Mouse (Mus musculus) liver, postnatal 0 days (tissue): ENCODE measurements at regions not wholly inside any gene's neighbourhood (a gene's known extent, or its start where the extent isn't known, plus 50 kb on each side); places are given as distances from the start of the nearest gene placed in this dataset.

Experiments
- ATAC-seq: fragments of 200-750 bp; cut with Nextera tagmentation; 2 replicates; pipeline ENCODE4 v1.8.0; 2017; ENCODE audit warnings: mild to moderate bottlenecking, moderate library complexity
- DNase-seq: peaks from one replicate; pipeline ENCODE4 v3.0.0-alpha.2; 2016
- H3K27ac ChIP-seq: fragments of 300-500 bp; sonication (generic); 2 replicates; pipeline ENCODE4 v1.5.1; 2014; ENCODE audit warnings: antibody characterized with exemption, moderate library complexity, mild to moderate bottlenecking, low read depth
- H3K27me3 ChIP-seq: fragments of 300-500 bp; sonication (generic); 2 replicates; pipeline ENCODE4 v1.6.1; 2014; ENCODE audit warnings: low read length, control low read depth, mixed read lengths; ENCODE audit not compliant: insufficient read depth
- H3K36me3 ChIP-seq: fragments of 300-500 bp; sonication (generic); replicated peaks from 2 replicates; pipeline ENCODE4 v1.6.1; 2014; ENCODE audit warnings: mild to moderate bottlenecking, control low read depth, low read length, moderate library complexity, mixed read lengths; ENCODE audit not compliant: insufficient read depth
- H3K4me1 ChIP-seq: fragments of 300-500 bp; sonication (generic); 2 replicates; pipeline ENCODE4 v1.6.1; 2014; ENCODE audit warnings: antibody characterized with exemption, mild to moderate bottlenecking, control low read depth; ENCODE audit not compliant: insufficient read depth
- H3K4me2 ChIP-seq: fragments of 300-500 bp; sonication (generic); 2 replicates; pipeline ENCODE4 v1.6.1; 2014; ENCODE audit warnings: low read depth, mild to moderate bottlenecking, low read length, moderate library complexity, mixed read lengths
- H3K4me3 ChIP-seq: fragments of 300-500 bp; sonication (generic); 2 replicates; pipeline ENCODE4 v1.5.1; 2014; ENCODE audit warnings: low read depth, low read length
- H3K9ac ChIP-seq: fragments of 300-500 bp; sonication (generic); replicated peaks from 2 replicates; pipeline ENCODE4 v1.6.1; 2014; ENCODE audit warnings: mild to moderate bottlenecking, moderate library complexity
- H3K9me3 ChIP-seq: fragments of 300-500 bp; sonication (generic); 2 replicates; pipeline ENCODE4 v1.6.1; 2016; ENCODE audit warnings: mild to moderate bottlenecking, control low read depth, low read length, mixed read lengths
- CTCF ChIP-seq: sonication (generic); IDR thresholded peaks from 2 replicates; pipeline ENCODE4 v1.5.1; 2016; ENCODE audit warnings: antibody characterized with exemption, low read depth
- EP300 ChIP-seq: IDR thresholded peaks from 2 replicates; pipeline ENCODE4 v1.6.1; 2016; ENCODE audit warnings: antibody characterized with exemption, low read depth, mild to moderate bottlenecking
- WGBS: fragments of 180-500 bp; shearing (Covaris S2); extraction: QIAGEN DNeasy Blood & Tissue Kit; methylation state at CpG from one replicate; pipeline ENCODE4 v1.1.7; 2014; ENCODE audit not compliant: insufficient replicate concordance; 5-methylcytosine and 5-hydroxymethylcytosine counted together

DNA sequence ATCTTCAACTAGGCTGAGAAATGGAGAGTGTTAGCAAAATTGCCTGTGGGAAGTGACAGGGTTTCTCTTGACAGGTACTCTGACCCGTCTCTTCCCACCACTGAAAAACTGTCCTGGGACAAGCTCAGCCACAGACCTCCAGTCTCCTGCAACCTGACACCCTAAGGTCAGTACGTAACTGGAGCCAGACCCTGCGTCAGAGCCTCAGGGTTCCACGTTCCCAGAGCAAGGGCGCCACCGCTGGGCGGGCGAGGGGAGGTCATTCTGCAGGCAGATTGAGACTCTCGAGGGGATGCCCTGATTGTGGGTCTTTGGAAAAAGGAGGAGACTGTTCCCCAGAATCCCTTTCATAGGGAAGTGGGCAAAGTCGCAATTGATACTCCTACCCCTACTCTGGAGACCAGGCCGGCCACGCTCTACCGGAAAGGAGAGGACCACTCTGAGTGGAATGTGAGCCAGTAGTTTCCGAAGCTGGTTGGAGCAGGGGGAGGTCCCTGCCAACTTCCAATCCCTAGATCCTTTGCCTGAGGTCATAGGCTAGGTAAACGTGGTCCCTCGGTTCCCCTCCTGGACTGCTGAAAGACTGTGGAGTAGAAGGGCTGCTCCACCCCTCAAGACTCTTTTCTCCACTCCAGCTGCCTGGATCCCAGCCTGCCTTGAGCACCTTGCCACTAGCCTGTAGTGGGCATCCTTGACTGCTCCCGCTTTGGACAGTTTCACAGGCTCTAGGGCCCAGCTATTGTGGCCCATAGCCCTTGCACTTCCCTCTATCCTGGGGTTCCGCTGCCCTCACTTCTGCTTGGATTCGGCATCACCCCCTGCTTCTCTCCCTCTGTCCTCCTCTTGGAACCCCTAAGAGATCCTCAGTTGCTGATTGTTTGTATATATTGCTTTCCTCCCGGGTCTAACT lies 61.0 kb upstream of the Lpcat1 start:
- ATAC-seq: no peak
- 16% methylated on average over 20 of the region's 20 CpGs for WGBS
- H3K27me3 ChIP-seq: peaks cover 12% of the 10 kb centered on the region; the same call in 1 of the 2 replicates
- H3K27ac ChIP-seq: no peak overlapping the region
- TF ChIP-seq EP300 (no peak), CTCF (peak; percentile 61)
- DNase-seq: peak; percentile 49
- no peaks in the 10 kb centered on the region for H3K36me3 ChIP-seq
- no peak overlapping the region for H3K4me3 ChIP-seq
- no peak overlapping the region; the same call in 1 of the 2 replicates for H3K4me2 ChIP-seq
- no peak overlapping the region for H3K9ac ChIP-seq
- H3K4me1 ChIP-seq: no peaks in the 10 kb centered on the region
- H3K9me3 ChIP-seq: no peaks in the 10 kb centered on the region

GRCm38 (mm10) chr13:73400921-73401320 lies 66.1 kb upstream of the Lpcat1 start:
- Histone ChIP-seq H3K4me1 (no peaks in the 10 kb centered on the region), H3K9me3 (no peaks in the 10 kb centered on the region), H3K4me2 (no peak overlapping the region), H3K4me3 (no peak overlapping the region), H3K36me3 (no peaks in the 10 kb centered on the region), H3K27me3 (peaks cover 4% of the 10 kb centered on the region; the same call in 1 of the 2 replicates), H3K27ac (no peak overlapping the region), H3K9ac (no peak overlapping the region)
- DNase-seq: no peak
- ATAC-seq: no peak
- TF ChIP-seq EP300 (no peak), CTCF (no peak)
- 55% methylated on average over 1 of the region's 1 CpGs for WGBS

GRCm38 (mm10) chr13:73397033-73397432 lies 68.7 kb upstream of the Ndufs6 start:
- Histone ChIP-seq H3K4me2 (no peak overlapping the region), H3K9me3 (no peaks in the 10 kb centered on the region), H3K4me1 (no peaks in the 10 kb centered on the region), H3K36me3 (no peaks in the 10 kb centered on the region), H3K27ac (no peak overlapping the region), H3K4me3 (no peak overlapping the region), H3K9ac (no peak overlapping the region), H3K27me3 (no peaks in the 10 kb centered on the region)
- WGBS: 35% methylated on average over 4 of the region's 4 CpGs
- TF ChIP-seq EP300: no peak
- TF ChIP-seq CTCF: no peak
- ATAC-seq: no peak
- DNase-seq: no peak

- 67% methylated on average over 7 of the region's 7 CpGs for WGBS
- DNase-seq (no peak), ATAC-seq (no peak)
- TF ChIP-seq CTCF (no peak), EP300 (no peak)
- Histone ChIP-seq H3K36me3 (no peaks in the 10 kb centered on the region), H3K4me1 (no peaks in the 10 kb centered on the region), H3K4me3 (no peak overlapping the region), H3K9ac (no peak overlapping the region), H3K9me3 (no peaks in the 10 kb centered on the region), H3K27me3 (no peaks in the 10 kb centered on the region), H3K4me2 (no peak overlapping the region), H3K27ac (no peak overlapping the region)
Observed at GRCm38 (mm10) chr13:73395856-73396255, 67.5 kb upstream of the Ndufs6 start.

DNA sequence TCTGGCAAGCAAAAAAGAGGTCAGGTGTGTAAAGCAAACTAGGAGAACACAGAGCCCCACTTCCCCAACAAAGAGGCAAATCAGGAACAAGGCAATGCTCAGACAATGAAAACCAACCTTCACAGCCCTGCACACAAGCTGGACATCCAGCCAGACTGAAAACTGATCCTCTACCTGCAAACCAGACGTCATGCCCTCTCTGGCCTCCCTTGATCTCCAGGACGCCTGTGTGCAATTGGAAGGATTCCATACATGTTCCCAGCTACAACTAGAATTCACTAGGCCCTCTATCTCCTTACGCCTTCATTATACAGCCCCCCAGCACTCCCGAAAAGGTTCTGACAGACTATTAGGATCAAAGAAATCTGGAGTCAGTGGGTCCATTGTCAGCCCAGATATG lies 60.7 kb upstream of the Ndufs6 start:
- H3K9ac ChIP-seq: no peak overlapping the region
- 62% methylated on average over 4 of the region's 4 CpGs for WGBS
- no peak overlapping the region for H3K4me2 ChIP-seq
- TF ChIP-seq EP300 (no peak), CTCF (no peak)
- no peak for ATAC-seq
- no peaks in the 10 kb centered on the region for H3K36me3 ChIP-seq
- no peaks in the 10 kb centered on the region for H3K27me3 ChIP-seq
- no peak for DNase-seq
- H3K27ac ChIP-seq: no peak overlapping the region
- no peaks in the 10 kb centered on the region for H3K9me3 ChIP-seq
- H3K4me1 ChIP-seq: no peaks in the 10 kb centered on the region
- H3K4me3 ChIP-seq: no peak overlapping the region

DNA sequence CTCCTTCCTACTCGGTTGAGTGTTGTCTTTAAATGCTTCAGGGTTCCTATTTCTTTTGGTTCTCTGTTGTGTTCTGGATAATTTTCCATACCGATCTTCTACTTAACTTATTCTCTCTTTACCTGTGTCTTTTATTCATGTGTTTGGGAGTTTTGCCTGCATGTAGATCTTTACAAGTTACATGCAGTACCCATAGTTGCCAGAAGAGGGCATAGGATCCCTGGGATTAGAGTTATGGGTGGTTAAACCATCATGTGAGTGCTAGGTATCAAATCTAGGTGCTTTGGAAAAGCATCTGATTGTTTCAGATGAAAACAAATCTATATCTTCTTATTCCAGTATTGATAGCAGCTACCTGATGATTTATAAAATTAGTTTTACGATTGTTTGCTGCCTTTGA lies 55.2 kb upstream of the Ndufs6 start:
- Histone ChIP-seq H3K36me3 (no peaks in the 10 kb centered on the region), H3K4me2 (no peak overlapping the region), H3K27me3 (no peaks in the 10 kb centered on the region), H3K9ac (no peak overlapping the region), H3K4me1 (no peaks in the 10 kb centered on the region), H3K9me3 (no peaks in the 10 kb centered on the region), H3K4me3 (no peak overlapping the region), H3K27ac (no peak overlapping the region)
- TF ChIP-seq CTCF (peak; percentile 77), EP300 (no peak)
- 51% methylated on average over 3 of the region's 3 CpGs for WGBS
- DNase-seq: no peak
- ATAC-seq: no peak
